Mouse (Mus musculus): ENCODE measurements around the gene Olfr298. TPM values are rescaled to one million over a fixed set of nuclear protein-coding genes. Genes with fewer than 3 reads are reported as not detected.

The Olfr298 gene
- not detected in 2 replicates for polyA plus RNA-seq (2016; fragmentation: Nextera tagmentation; extraction: Ambion mirVana)

GRCm38 (mm10) chr7:86492384-86492783 is at the start of gene Olfr298:
Olfr298 (minus strand) TSS chr7:86492484.
- no peak within 1 kb of the TSS for H3K4me2 ChIP-seq
- ATAC-seq (ENCODE audit: insufficient number of reproducible peaks, insufficient read depth, low FRiP score, low TSS enrichment, low read depth): no peak
- no peaks in the 10 kb centered on the region for H3K27me3 ChIP-seq
- no peaks in the 10 kb centered on the region for H3K9me3 ChIP-seq
- no peaks in the 10 kb centered on the region for H3K4me1 ChIP-seq (replicated peaks)
- 94% methylated on average over 1 of the region's 1 CpGs for WGBS
- H3K27ac ChIP-seq: no peak within 1 kb of the TSS
- H3K9ac ChIP-seq (replicated peaks): no peak within 1 kb of the TSS
- no peaks in the 10 kb centered on the region for H3K36me3 ChIP-seq
- H3K4me3 ChIP-seq (replicated peaks): no peak within 1 kb of the TSS

DNA sequence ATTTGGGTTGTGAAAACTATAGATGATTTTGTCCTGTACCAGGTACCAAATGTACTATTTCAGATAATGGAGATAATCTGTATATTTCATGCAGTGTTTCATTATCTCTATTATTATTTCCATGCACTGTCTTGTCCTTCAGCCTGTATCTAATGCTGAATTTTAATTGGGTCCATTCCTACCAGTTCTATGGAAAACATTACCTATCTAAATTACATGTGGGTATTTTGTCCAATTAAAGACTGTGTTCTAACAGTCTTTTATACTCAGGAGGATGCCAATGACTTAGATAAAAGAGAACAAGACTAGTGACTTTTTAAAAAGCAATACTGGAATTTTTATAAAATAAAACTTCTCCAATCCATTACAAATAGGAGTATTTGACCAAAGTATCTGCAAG is 27.4 kb upstream of the Olfr298 start, which contains the start of gene Olfr297:
Gene Olfr297, plus strand, starts transcription at position 301 of the 400 bp plus-strand sequence.
- Histone ChIP-seq H3K27ac (no peak within 1 kb of the TSS), H3K9me3 (no peaks in the 10 kb centered on the region)
- ATAC-seq (ENCODE audit: insufficient number of reproducible peaks, insufficient read depth, low FRiP score, low TSS enrichment, low read depth): no peak

DNA sequence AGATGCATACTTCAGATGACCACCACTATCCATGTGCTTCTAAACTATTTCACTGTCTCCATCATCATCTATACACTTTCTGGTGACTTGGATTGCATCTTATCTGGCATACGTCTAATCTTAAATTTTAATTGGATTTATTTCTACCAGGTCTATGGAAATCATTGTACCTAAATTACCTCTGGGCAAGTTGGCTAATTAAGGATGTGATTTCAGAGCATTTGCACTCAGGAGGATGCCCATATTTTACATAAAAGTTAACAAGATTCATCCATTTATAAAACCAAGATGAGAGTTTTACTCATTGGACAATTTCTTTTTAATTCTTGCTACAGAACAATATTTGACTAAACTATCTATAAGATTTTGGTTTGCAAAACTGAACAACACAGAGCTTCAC is 32.7 kb downstream of the Olfr298 start, which contains the start of gene Olfr299:
Gene Olfr299, plus strand, starts transcription at position 301 of the 400 bp plus-strand sequence.
- ATAC-seq (ENCODE audit: insufficient number of reproducible peaks, insufficient read depth, low FRiP score, low TSS enrichment, low read depth): no peak
- no peaks in the 10 kb centered on the region for H3K9me3 ChIP-seq
- no peak within 1 kb of the TSS for H3K27ac ChIP-seq
- H3K4me1 ChIP-seq (replicated peaks): no peaks in the 10 kb centered on the region
- no peaks in the 10 kb centered on the region for H3K27me3 ChIP-seq
- WGBS: 87% methylated on average over 1 of the region's 1 CpGs
- H3K9ac ChIP-seq (replicated peaks): no peak within 1 kb of the TSS
- H3K36me3 ChIP-seq: no peaks in the 10 kb centered on the region
- no peak within 1 kb of the TSS for H3K4me3 ChIP-seq (replicated peaks)
- H3K4me2 ChIP-seq: no peak within 1 kb of the TSS

More for the DNA sequence above, 27.4 kb upstream of the Olfr298 start, which contains the start of gene Olfr297:
- Histone ChIP-seq H3K9ac (replicated peaks) (no peak within 1 kb of the TSS), H3K36me3 (no peaks in the 10 kb centered on the region), H3K4me3 (replicated peaks) (no peak within 1 kb of the TSS), H3K4me2 (no peak within 1 kb of the TSS), H3K4me1 (replicated peaks) (no peaks in the 10 kb centered on the region), H3K27me3 (no peaks in the 10 kb centered on the region)

Other genes starting within 250 kb of the Olfr298 start
- not detected in 2 replicates for gene Vmn2r76, start 246.2 kb downstream of the Olfr298 start, polyA plus RNA-seq (2016; fragmentation: Nextera tagmentation; extraction: Ambion mirVana)
- gene Olfr310, start 215.3 kb downstream of the Olfr298 start, polyA plus RNA-seq (2016; fragmentation: Nextera tagmentation; extraction: Ambion mirVana): not detected in 2 replicates
- gene Olfr309, start 178.8 kb downstream of the Olfr298 start, polyA plus RNA-seq (2016; fragmentation: Nextera tagmentation; extraction: Ambion mirVana): not detected in 2 replicates
- gene Olfr308, start 166.9 kb downstream of the Olfr298 start, polyA plus RNA-seq (2016; fragmentation: Nextera tagmentation; extraction: Ambion mirVana): not detected in 2 replicates
- gene Olfr307, start 154.9 kb downstream of the Olfr298 start, polyA plus RNA-seq (2016; fragmentation: Nextera tagmentation; extraction: Ambion mirVana): not detected in 2 replicates
- not detected in 2 replicates for gene Olfr305, start 125.6 kb downstream of the Olfr298 start, polyA plus RNA-seq (2016; fragmentation: Nextera tagmentation; extraction: Ambion mirVana)
- not detected in 2 replicates for gene Olfr304, start 105.8 kb downstream of the Olfr298 start, polyA plus RNA-seq (2016; fragmentation: Nextera tagmentation; extraction: Ambion mirVana)
- gene Olfr303, start 94.7 kb downstream of the Olfr298 start, polyA plus RNA-seq (2016; fragmentation: Nextera tagmentation; extraction: Ambion mirVana): not detected in 2 replicates
- gene Olfr301, start 88.6 kb downstream of the Olfr298 start, polyA plus RNA-seq (2016; fragmentation: Nextera tagmentation; extraction: Ambion mirVana): not detected in 2 replicates
- not detected in 2 replicates for gene Olfr299, start 32.6 kb downstream of the Olfr298 start, polyA plus RNA-seq (2016; fragmentation: Nextera tagmentation; extraction: Ambion mirVana)
- gene Olfr297, start 27.5 kb upstream of the Olfr298 start, polyA plus RNA-seq (2016; fragmentation: Nextera tagmentation; extraction: Ambion mirVana): not detected in 2 replicates
- not detected in 2 replicates for gene Olfr295, start 91.4 kb upstream of the Olfr298 start, polyA plus RNA-seq (2016; fragmentation: Nextera tagmentation; extraction: Ambion mirVana)
- not detected in 2 replicates for gene Olfr294, start 124.2 kb upstream of the Olfr298 start, polyA plus RNA-seq (2016; fragmentation: Nextera tagmentation; extraction: Ambion mirVana)
- gene Olfr293, start 156.6 kb upstream of the Olfr298 start, polyA plus RNA-seq (2016; fragmentation: Nextera tagmentation; extraction: Ambion mirVana): not detected in 2 replicates
- not detected in 2 replicates for gene Olfr292, start 195.8 kb upstream of the Olfr298 start, polyA plus RNA-seq (2016; fragmentation: Nextera tagmentation; extraction: Ambion mirVana)